Mouse (Mus musculus) heart, adult 2 months (tissue): ENCODE results near the gene Atp6v1g2.
A peak's percentile ranks its signal among the peaks of the same experiment; 100 is the strongest.

Experiments
- CTCF ChIP-seq: fragments of 200-600 bp; IDR thresholded peaks from 2 replicates; pipeline ENCODE4 v1.8.1; 2022; ENCODE audit warnings: antibody characterized with exemption, mild to moderate bottlenecking, moderate library complexity
- POLR2A ChIP-seq: fragments of 200-500 bp; IDR thresholded peaks from 2 replicates; pipeline ENCODE4 v1.6.1; 2011; ENCODE audit warnings: mild to moderate bottlenecking, low read depth, low read length, control low read depth; ENCODE audit not compliant: insufficient read depth

- peak; percentile 57; the same call in 1 of the 2 replicates for TF ChIP-seq POLR2A
- peak; percentile 45 for TF ChIP-seq CTCF
These were observed 25.3 kb downstream of the Atp6v1g2 start for GRCm38 (mm10) chr17:35258492-35259478.
